Mouse (Mus musculus): ENCODE data around the gene Plcz1. TPM values are rescaled to one million over a fixed set of nuclear protein-coding genes. Genes with fewer than 3 reads are reported as not detected.
A peak's percentile ranks its signal among the peaks of the same experiment; 100 is the strongest.

Gene Plcz1
- 78.6 and 99.6 TPM in 2 replicates for polyA plus RNA-seq (2012; rRNA removed)

- H3K4me3 ChIP-seq (ENCODE audit: control insufficient read depth, low read depth, low read length): peak within 1 kb of the TSS; percentile 80
- no peak within 1 kb of the TSS; the same call in 1 of the 2 replicates for H3K27ac ChIP-seq (ENCODE audit: control insufficient read depth, insufficient read depth, low read depth, low read length)
- H3K4me1 ChIP-seq (ENCODE audit: control insufficient read depth, insufficient read depth, low read length): no peaks in the 10 kb centered on the region
- H3K27me3 ChIP-seq (ENCODE audit: control insufficient read depth, insufficient read depth, low read length): no peaks in the 10 kb centered on the region
- no peaks in the 10 kb centered on the region for H3K36me3 ChIP-seq (ENCODE audit: control insufficient read depth, insufficient read depth, low read length)
- TF ChIP-seq CTCF (IDR thresholded peaks at IDR 0.05; ENCODE audit: control insufficient read depth, insufficient read depth, insufficient replicate concordance, low read depth, low read length): no peak
- 0 out of 2 replicates have a peak, but pooled peaks have one; percentile 35 for TF ChIP-seq POLR2A (IDR thresholded peaks at IDR 0.05; ENCODE audit: control insufficient read depth, low read depth, low read length)
Observed at GRCm38 (mm10) chr6:140041357-140041756, at the start of gene Plcz1. Plcz1 (minus strand) TSS chr6:140041457.

GRCm38 (mm10) chr6:140089855-140090254 lies 48.6 kb upstream of the Plcz1 start:
- no peaks in the 10 kb centered on the region for H3K4me1 ChIP-seq (ENCODE audit: control insufficient read depth, insufficient read depth, low read length)
- no peak overlapping the region for H3K27ac ChIP-seq (ENCODE audit: control insufficient read depth, insufficient read depth, low read depth, low read length)
- H3K27me3 ChIP-seq (ENCODE audit: control insufficient read depth, insufficient read depth, low read length): no peaks in the 10 kb centered on the region
- H3K36me3 ChIP-seq (ENCODE audit: control insufficient read depth, insufficient read depth, low read length): no peaks in the 10 kb centered on the region
- TF ChIP-seq CTCF (IDR thresholded peaks at IDR 0.05; ENCODE audit: control insufficient read depth, insufficient read depth, insufficient replicate concordance, low read depth, low read length) (no peak), POLR2A (IDR thresholded peaks at IDR 0.05; ENCODE audit: control insufficient read depth, low read depth, low read length) (no peak)
- H3K4me3 ChIP-seq (ENCODE audit: control insufficient read depth, low read depth, low read length): no peak overlapping the region

GRCm38 (mm10) chr6:140081739-140082138 lies 40.5 kb upstream of the Plcz1 start:
- H3K4me1 ChIP-seq (ENCODE audit: control insufficient read depth, insufficient read depth, low read length): no peaks in the 10 kb centered on the region; the same call in 1 of the 2 replicates
- H3K27ac ChIP-seq (ENCODE audit: control insufficient read depth, insufficient read depth, low read depth, low read length): no peak overlapping the region
- H3K36me3 ChIP-seq (ENCODE audit: control insufficient read depth, insufficient read depth, low read length): no peaks in the 10 kb centered on the region
- no peak overlapping the region for H3K4me3 ChIP-seq (ENCODE audit: control insufficient read depth, low read depth, low read length)
- peak; percentile 63; the same call in 1 of the 2 replicates for TF ChIP-seq CTCF (IDR thresholded peaks at IDR 0.05; ENCODE audit: control insufficient read depth, insufficient read depth, insufficient replicate concordance, low read depth, low read length)
- no peak for TF ChIP-seq POLR2A (IDR thresholded peaks at IDR 0.05; ENCODE audit: control insufficient read depth, low read depth, low read length)
- no peaks in the 10 kb centered on the region for H3K27me3 ChIP-seq (ENCODE audit: control insufficient read depth, insufficient read depth, low read length)

GRCm38 (mm10) chr6:140080933-140081332 lies 39.7 kb upstream of the Plcz1 start:
- Histone ChIP-seq H3K36me3 (ENCODE audit: control insufficient read depth, insufficient read depth, low read length) (no peaks in the 10 kb centered on the region), H3K4me1 (ENCODE audit: control insufficient read depth, insufficient read depth, low read length) (no peaks in the 10 kb centered on the region; the same call in 1 of the 2 replicates), H3K27ac (ENCODE audit: control insufficient read depth, insufficient read depth, low read depth, low read length) (no peak overlapping the region), H3K4me3 (ENCODE audit: control insufficient read depth, low read depth, low read length) (no peak overlapping the region), H3K27me3 (ENCODE audit: control insufficient read depth, insufficient read depth, low read length) (no peaks in the 10 kb centered on the region)
- TF ChIP-seq CTCF (IDR thresholded peaks at IDR 0.05; ENCODE audit: control insufficient read depth, insufficient read depth, insufficient replicate concordance, low read depth, low read length) (no peak), POLR2A (IDR thresholded peaks at IDR 0.05; ENCODE audit: control insufficient read depth, low read depth, low read length) (no peak)

GRCm38 (mm10) chr6:140069177-140069576 lies 27.9 kb upstream of the Plcz1 start:
- H3K4me3 ChIP-seq (ENCODE audit: control insufficient read depth, low read depth, low read length): no peak overlapping the region
- H3K4me1 ChIP-seq (ENCODE audit: control insufficient read depth, insufficient read depth, low read length): no peaks in the 10 kb centered on the region
- no peaks in the 10 kb centered on the region for H3K36me3 ChIP-seq (ENCODE audit: control insufficient read depth, insufficient read depth, low read length)
- TF ChIP-seq POLR2A (IDR thresholded peaks at IDR 0.05; ENCODE audit: control insufficient read depth, low read depth, low read length): no peak
- no peak for TF ChIP-seq CTCF (IDR thresholded peaks at IDR 0.05; ENCODE audit: control insufficient read depth, insufficient read depth, insufficient replicate concordance, low read depth, low read length)
- H3K27ac ChIP-seq (ENCODE audit: control insufficient read depth, insufficient read depth, low read depth, low read length): no peak overlapping the region
- no peaks in the 10 kb centered on the region for H3K27me3 ChIP-seq (ENCODE audit: control insufficient read depth, insufficient read depth, low read length)

GRCm38 (mm10) chr6:140054271-140054928 lies 13.1 kb upstream of the Plcz1 start:
- Histone ChIP-seq H3K4me1 (ENCODE audit: control insufficient read depth, insufficient read depth, low read length) (no peaks in the 10 kb centered on the region), H3K4me3 (ENCODE audit: control insufficient read depth, low read depth, low read length) (no peak overlapping the region), H3K27ac (ENCODE audit: control insufficient read depth, insufficient read depth, low read depth, low read length) (no peak overlapping the region), H3K27me3 (ENCODE audit: control insufficient read depth, insufficient read depth, low read length) (no peaks in the 10 kb centered on the region), H3K36me3 (ENCODE audit: control insufficient read depth, insufficient read depth, low read length) (no peaks in the 10 kb centered on the region)
- TF ChIP-seq CTCF (IDR thresholded peaks at IDR 0.05; ENCODE audit: control insufficient read depth, insufficient read depth, insufficient replicate concordance, low read depth, low read length) (no peak), POLR2A (IDR thresholded peaks at IDR 0.05; ENCODE audit: control insufficient read depth, low read depth, low read length) (no peak)

- H3K27me3 ChIP-seq (ENCODE audit: control insufficient read depth, insufficient read depth, low read length): no peaks in the 10 kb centered on the region
- no peak overlapping the region for H3K4me3 ChIP-seq (ENCODE audit: control insufficient read depth, low read depth, low read length)
- no peaks in the 10 kb centered on the region for H3K4me1 ChIP-seq (ENCODE audit: control insufficient read depth, insufficient read depth, low read length)
- no peak overlapping the region for H3K27ac ChIP-seq (ENCODE audit: control insufficient read depth, insufficient read depth, low read depth, low read length)
- TF ChIP-seq POLR2A (IDR thresholded peaks at IDR 0.05; ENCODE audit: control insufficient read depth, low read depth, low read length) (no peak), CTCF (IDR thresholded peaks at IDR 0.05; ENCODE audit: control insufficient read depth, insufficient read depth, insufficient replicate concordance, low read depth, low read length) (no peak)
- no peaks in the 10 kb centered on the region for H3K36me3 ChIP-seq (ENCODE audit: control insufficient read depth, insufficient read depth, low read length)
Observed at GRCm38 (mm10) chr6:140051476-140051875, 10.2 kb upstream of the Plcz1 start.

Measured in testis, adult 2 months (tissue).